Mouse (Mus musculus) kidney, adult 2 months (tissue): ENCODE data around the gene D430041D05Rik. TPM values are rescaled to one million over a fixed set of nuclear protein-coding genes. Genes with fewer than 3 reads are reported as not detected.

ENCODE experiments used
- DNase-seq: peaks from one replicate; pipeline ENCODE4 v3.0.0; 2021
- H3K27ac ChIP-seq: fragments of 200-500 bp; 2 replicates; pipeline ENCODE4 v1.5.1; 2012; ENCODE audit warnings: low read depth, low read length, control low read depth, inconsistent platforms; ENCODE audit not compliant: insufficient read depth
- H3K27me3 ChIP-seq: fragments of 200-500 bp; replicated peaks from 2 replicates; pipeline ENCODE4 v1.6.1; 2012; ENCODE audit warnings: mild to moderate bottlenecking, moderate library complexity, low read length, inconsistent platforms; ENCODE audit not compliant: control insufficient read depth, insufficient read depth
- H3K36me3 ChIP-seq: fragments of 200-500 bp; 2 replicates; pipeline ENCODE4 v1.6.1; 2012; ENCODE audit warnings: mild to moderate bottlenecking, moderate library complexity, low read length, inconsistent platforms; ENCODE audit not compliant: control insufficient read depth, insufficient read depth
- H3K4me1 ChIP-seq: fragments of 200-500 bp; 2 replicates; pipeline ENCODE4 v1.6.1; 2011; ENCODE audit warnings: low read length; ENCODE audit not compliant: control insufficient read depth, insufficient read depth
- H3K4me3 ChIP-seq: fragments of 200-500 bp; 2 replicates; pipeline ENCODE4 v1.5.1; 2011; ENCODE audit warnings: mild to moderate bottlenecking, low read depth, low read length, control low read depth; ENCODE audit not compliant: insufficient read depth
- CTCF ChIP-seq: fragments of 200-500 bp; conservative IDR thresholded peaks from 2 replicates; pipeline ENCODE4 v1.5.1; 2011; ENCODE audit warnings: low read depth, mild to moderate bottlenecking, control low read depth, low read length, moderate library complexity, mixed read lengths; ENCODE audit not compliant: insufficient read depth, insufficient read length
- POLR2A ChIP-seq: fragments of 200-500 bp; IDR thresholded peaks from one replicate; pipeline ENCODE4 v1.6.1; 2011; ENCODE audit warnings: low read depth, low read length, control low read depth
- WGBS: fragments of 180-500 bp; shearing (Covaris S2); methylation state at CpG from one replicate; pipeline ENCODE4 v1.1.7; 2018; 5-methylcytosine and 5-hydroxymethylcytosine counted together
- polyA plus RNA-seq: library from polyadenylated mRNA; depleted of rRNA; stranded (reverse); fragments of >200 nt; gene quantifications from 2 replicates; pipeline ENCODE4 v1.2.3, GENCODE M21; 2012

D430041D05Rik gene
- polyA plus RNA-seq, 1 experiment: 0.02 TPM

DNA sequence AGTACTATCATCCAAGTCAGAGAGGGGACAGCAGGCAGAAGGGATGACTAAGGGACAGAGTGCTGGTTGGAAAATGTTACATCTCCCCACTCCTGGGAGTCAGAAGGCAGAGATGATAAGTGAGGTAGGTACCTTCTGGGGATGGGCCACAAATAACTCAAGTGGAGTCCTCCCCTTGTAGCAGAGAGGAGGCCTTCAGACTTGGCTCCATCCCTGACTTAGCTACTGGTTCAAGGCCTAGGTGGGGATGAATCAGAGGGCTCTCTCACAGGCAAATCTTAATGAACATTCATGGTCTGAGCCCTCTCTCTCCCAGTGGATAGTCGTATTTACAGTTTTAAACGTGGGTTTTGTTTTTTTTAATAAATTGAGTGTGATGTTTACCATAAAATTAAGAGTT, 161.0 kb downstream of the D430041D05Rik start:
- WGBS: 71% methylated on average over 2 of the region's 2 CpGs
- H3K36me3 ChIP-seq: no peaks in the 10 kb centered on the region
- no peak overlapping the region for H3K4me3 ChIP-seq
- H3K27ac ChIP-seq: no peak overlapping the region
- no peak for TF ChIP-seq POLR2A
- no peak for TF ChIP-seq CTCF
- H3K4me1 ChIP-seq: no peaks in the 10 kb centered on the region
- no peaks in the 10 kb centered on the region for H3K27me3 ChIP-seq
- no peak for DNase-seq

DNA sequence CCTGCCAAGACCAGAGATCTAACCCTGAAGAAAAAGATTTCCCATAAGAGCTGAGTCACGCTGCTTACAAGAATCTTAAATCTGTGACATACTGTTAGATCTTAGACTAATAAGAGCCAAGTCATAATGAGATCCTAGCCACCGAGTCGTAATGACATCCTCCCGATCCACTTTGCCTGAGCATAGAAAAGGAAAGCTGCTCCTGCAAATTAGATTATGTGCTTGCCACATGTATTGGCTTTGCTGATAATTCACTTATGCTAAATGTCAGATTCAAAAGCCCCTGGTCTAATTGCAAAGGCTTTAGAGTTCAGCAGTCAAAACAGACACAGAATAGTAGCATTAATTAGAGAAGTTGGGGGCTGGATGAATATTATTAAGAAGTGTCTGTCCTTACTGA, 164.0 kb downstream of the D430041D05Rik start:
- no peak for DNase-seq
- TF ChIP-seq CTCF (no peak), POLR2A (no peak)
- Histone ChIP-seq H3K36me3 (no peaks in the 10 kb centered on the region), H3K27ac (no peak overlapping the region), H3K27me3 (no peaks in the 10 kb centered on the region), H3K4me1 (no peaks in the 10 kb centered on the region), H3K4me3 (no peak overlapping the region)
- WGBS: 89% methylated on average over 4 of the region's 4 CpGs

DNA sequence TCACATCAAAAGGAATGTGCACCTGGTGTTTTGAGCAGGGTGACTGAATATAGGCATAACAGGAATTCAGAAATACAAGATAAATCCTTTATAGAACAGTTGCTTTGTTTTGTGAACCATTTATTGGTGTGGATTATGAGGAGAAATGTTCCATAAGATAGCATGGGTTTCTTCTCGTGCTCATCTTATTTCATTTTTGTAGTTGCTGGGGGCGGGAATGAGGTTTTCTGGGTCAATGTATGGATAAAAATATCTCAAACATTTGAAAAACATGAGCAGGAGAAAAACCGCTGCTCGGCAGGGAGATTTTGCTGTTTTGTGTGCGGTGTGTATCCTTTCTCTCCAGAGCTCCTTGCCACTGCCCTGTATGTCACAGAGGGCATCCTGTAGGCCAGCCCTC, 168.8 kb downstream of the D430041D05Rik start:
- no peaks in the 10 kb centered on the region for H3K36me3 ChIP-seq
- H3K4me1 ChIP-seq: no peaks in the 10 kb centered on the region
- no peak for DNase-seq
- 90% methylated on average over 5 of the region's 5 CpGs for WGBS
- H3K4me3 ChIP-seq: no peak overlapping the region
- H3K27ac ChIP-seq: no peak overlapping the region
- TF ChIP-seq CTCF (no peak), POLR2A (no peak)
- H3K27me3 ChIP-seq: no peaks in the 10 kb centered on the region

- no peak overlapping the region for H3K4me3 ChIP-seq
- H3K27me3 ChIP-seq: no peaks in the 10 kb centered on the region
- TF ChIP-seq CTCF (no peak), POLR2A (no peak)
- H3K36me3 ChIP-seq: no peaks in the 10 kb centered on the region
- no peaks in the 10 kb centered on the region for H3K4me1 ChIP-seq
- DNase-seq: no peak
- H3K27ac ChIP-seq: no peak overlapping the region
- WGBS: 59% methylated on average over 4 of the region's 4 CpGs
These were observed 173.7 kb downstream of the D430041D05Rik start for GRCm38 (mm10) chr2:104237141-104237540.

DNA sequence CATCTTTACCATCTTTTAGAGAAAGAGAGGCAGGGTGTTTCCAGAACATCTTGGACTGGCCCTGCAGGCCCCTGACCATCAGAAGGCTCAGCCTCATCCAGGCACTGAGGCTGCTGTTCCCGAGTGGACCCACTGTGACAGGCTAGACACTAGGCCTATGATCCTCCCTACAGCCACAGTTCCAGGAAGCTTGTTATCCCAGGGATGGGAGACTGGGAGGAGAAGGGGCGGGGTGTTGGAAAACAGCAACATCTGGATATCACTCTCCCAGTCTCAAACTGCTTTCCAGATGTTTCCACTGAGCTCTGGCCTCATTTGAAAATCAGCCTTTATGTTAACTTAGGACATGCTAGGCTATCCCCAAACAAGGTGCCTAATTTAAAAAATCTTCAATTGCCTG, 180.4 kb downstream of the D430041D05Rik start:
- H3K36me3 ChIP-seq: no peaks in the 10 kb centered on the region
- H3K27ac ChIP-seq: no peak overlapping the region
- H3K27me3 ChIP-seq: no peaks in the 10 kb centered on the region
- no peaks in the 10 kb centered on the region for H3K4me1 ChIP-seq
- H3K4me3 ChIP-seq: no peak overlapping the region
- WGBS: 57% methylated on average over 2 of the region's 2 CpGs
- TF ChIP-seq CTCF (no peak), POLR2A (no peak)
- DNase-seq: no peak

DNA sequence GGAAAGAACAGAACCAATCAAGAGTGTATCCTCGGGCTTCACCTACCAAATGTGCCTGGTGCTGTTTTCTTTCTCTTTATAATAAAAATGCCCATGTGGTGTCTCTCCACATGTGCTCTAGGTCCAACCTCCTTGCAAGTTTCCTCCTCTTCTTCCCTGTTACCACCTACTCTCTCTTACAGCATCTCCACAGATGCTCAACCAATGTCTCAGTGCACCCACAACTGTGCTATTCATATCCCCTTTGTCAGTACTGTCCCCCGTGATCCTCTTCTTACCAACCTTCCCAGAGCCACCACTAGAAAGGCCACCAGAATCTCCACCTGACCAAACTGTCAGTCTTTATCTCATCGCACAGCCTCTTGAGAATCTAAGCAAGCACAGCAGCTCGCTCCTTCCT, 184.8 kb downstream of the D430041D05Rik start:
- TF ChIP-seq CTCF (no peak), POLR2A (no peak)
- Histone ChIP-seq H3K4me1 (no peaks in the 10 kb centered on the region), H3K27me3 (no peaks in the 10 kb centered on the region), H3K27ac (no peak overlapping the region), H3K36me3 (no peaks in the 10 kb centered on the region), H3K4me3 (no peak overlapping the region)
- no peak for DNase-seq
- 84% methylated on average over 4 of the region's 4 CpGs for WGBS

DNA sequence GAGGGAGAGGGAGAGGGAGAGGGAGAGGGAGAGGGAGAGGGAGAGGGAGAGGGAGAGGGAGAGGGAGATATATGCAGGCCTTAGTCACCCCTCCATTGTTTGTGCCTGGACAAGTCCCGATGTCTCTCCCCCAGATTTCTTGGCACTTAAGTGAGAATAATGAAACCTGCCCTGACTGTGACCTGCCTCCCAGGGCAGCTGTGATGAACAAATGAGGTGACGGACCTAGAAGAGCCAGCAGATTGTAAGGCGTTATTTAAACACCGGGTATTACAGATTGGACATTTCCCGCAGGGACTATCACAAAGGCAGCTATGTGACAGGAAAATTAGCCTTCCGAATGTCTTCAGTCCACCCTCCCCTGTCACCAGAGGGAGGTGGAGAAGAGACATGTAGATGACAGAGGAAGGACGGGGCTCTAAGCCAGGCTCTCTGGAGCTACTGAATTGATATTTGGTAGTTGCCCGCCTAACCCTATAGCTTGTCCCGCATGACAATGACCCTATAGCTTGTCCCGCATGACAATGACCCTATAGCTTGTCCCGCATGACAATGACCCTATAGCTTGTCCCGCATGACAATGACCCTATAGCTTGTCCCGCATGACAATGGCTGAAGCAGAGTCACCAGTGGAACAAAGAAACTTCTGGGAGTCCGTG, 191.0 kb downstream of the D430041D05Rik start:
- 72% methylated on average over 14 of the region's 14 CpGs for WGBS
- no peak for TF ChIP-seq POLR2A
- TF ChIP-seq CTCF: no peak
- H3K27me3 ChIP-seq: no peaks in the 10 kb centered on the region
- no peak overlapping the region for H3K27ac ChIP-seq
- H3K36me3 ChIP-seq: no peaks in the 10 kb centered on the region
- H3K4me3 ChIP-seq: no peak overlapping the region
- H3K4me1 ChIP-seq: no peaks in the 10 kb centered on the region
- no peak for DNase-seq

- Histone ChIP-seq H3K27me3 (no peaks in the 10 kb centered on the region), H3K4me1 (no peaks in the 10 kb centered on the region), H3K27ac (no peak overlapping the region), H3K4me3 (no peak overlapping the region), H3K36me3 (no peaks in the 10 kb centered on the region)
- TF ChIP-seq POLR2A (no peak), CTCF (no peak)
- DNase-seq: no peak
- 44% methylated on average over 9 of the region's 9 CpGs for WGBS
These were observed 192.2 kb downstream of the D430041D05Rik start for GRCm38 (mm10) chr2:104218588-104219065.
